Mouse (Mus musculus) lung, adult 10 weeks (tissue): ENCODE data around the gene Mindy3. TPM values are rescaled to one million over a fixed set of nuclear protein-coding genes. Genes with fewer than 3 reads are reported as not detected.

Source experiments
- polyA plus RNA-seq: library from polyadenylated mRNA; stranded (reverse); fragments of 350-450 nt; fragmentation: Illumina TruSeq; extraction: RNeasy Lipid Tissue Mini Kit (QIAGEN cat#74804); gene quantifications from one replicate; pipeline ENCODE4 v1.2.3, GENCODE M21; 2014; ENCODE audit warnings: low read depth, low replicate concordance; ENCODE audit not compliant: insufficient read depth

The Mindy3 gene
- 16.4 TPM for polyA plus RNA-seq

DNA sequence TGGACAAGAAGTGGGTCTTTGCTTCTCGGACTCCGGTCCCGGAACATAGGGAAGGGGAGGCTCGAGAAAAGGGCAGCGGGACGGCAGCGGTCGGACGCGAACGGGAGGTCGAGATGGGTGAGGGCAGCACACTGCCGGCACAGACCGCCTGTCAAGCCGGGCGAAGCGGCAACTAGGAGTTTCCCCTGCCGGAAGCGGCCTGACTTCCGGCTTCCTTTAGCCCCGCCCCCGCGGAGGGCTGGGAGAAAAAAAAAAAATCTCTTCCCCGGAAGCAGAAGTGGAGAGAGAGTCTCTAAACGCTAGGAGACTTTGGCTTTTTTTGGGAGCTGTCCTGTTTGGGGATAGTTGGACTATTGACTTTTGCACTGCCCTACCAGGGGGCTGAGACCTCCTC lies at the start of gene Mindy3:
Gene Mindy3 (minus strand): TSS at position 209 of the 394 bp plus-strand sequence.

GRCm38 (mm10) chr2:12301431-12302170 lies 117.7 kb downstream of the Mindy3 start, which contains the start of gene Itga8:
TSS of gene Itga8 (minus strand) at chr2:12301922.

Other genes starting within 250 kb of the Mindy3 start
- 40.8 TPM for gene Itga8, start 117.5 kb downstream of the Mindy3 start, polyA plus RNA-seq